ENCODE assay signal across 16 mouse cellular contexts in the genomic region with DNA sequence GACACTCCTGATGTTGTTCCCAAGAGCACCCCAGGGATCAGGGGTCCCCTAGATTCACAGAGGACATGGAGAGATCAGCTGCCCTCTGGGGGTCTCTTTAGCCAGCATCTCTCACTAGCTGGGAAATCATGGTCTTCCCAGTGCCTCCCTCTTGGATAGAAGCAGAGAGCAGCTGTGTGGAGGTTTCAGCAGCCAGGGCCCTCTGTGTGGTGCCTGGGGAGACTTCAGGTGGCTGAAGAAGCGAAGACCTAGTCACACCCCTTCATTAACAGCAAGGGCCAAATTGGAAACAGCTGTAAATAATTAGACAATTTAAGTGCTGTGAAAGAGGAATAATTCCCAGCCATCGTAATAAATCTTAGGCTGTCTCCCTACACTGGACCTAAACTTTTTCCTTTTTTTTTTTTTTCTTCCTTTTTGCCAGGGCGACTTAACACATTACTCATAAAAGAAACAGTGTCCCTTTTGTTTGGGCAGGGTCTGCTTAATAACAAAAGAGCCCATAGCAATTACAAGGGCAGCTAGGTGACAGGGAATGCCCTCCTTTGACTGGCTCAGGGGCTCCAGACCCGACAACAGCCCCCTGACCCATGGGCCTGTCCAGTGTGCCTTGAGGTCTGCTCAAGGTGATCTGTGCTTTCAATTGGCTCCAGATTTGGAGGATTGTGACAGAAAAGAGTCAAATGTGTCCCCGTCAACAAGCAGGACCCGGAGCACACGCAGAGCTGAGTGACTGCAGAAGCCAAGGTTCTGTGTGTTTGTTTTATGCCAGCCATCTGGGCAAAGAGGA.
"Had no signal": no experiment of that assay in that cellular context is flagged by ENCODE, and none has a peak within 500 bp of the region (broad histone marks: within the 10 kb centered on the region; RNA-seq: fewer than 3 reads in every experiment).

No protein-coding gene starts in this region.

- H3K9me3 ChIP-seq: liver, embryonic 13.5 days; lung, embryonic 15.5 days; midbrain, embryonic 12.5 days; neural tube, embryonic 15.5 days had no signal

- H3K36me3 ChIP-seq: liver, embryonic 13.5 days; lung, embryonic 15.5 days; midbrain, embryonic 12.5 days; neural tube, embryonic 15.5 days had no signal

- DNase-seq: kidney, adult 18-20 months; kidney, postnatal 10 days; kidney, postnatal 4 days; liver; liver, embryonic 13.5 days; liver, postnatal 0 days; lung, postnatal 14 days; right cerebral cortex, adult 18-20 months; right cerebral cortex, postnatal 25 days; thymus, postnatal 4 days had no signal

- H3K4me1 ChIP-seq: liver, embryonic 13.5 days; lung, embryonic 15.5 days; midbrain, embryonic 12.5 days; neural tube, embryonic 15.5 days had no signal

- ATAC-seq: liver, postnatal 0 days; midbrain, embryonic 16.5 days had no signal

- H3K9ac ChIP-seq: liver, embryonic 13.5 days; liver, postnatal 0 days; lung, embryonic 15.5 days; midbrain, embryonic 12.5 days; neural tube, embryonic 15.5 days had no signal

- H3K27me3 ChIP-seq: liver, embryonic 13.5 days; lung, embryonic 15.5 days; midbrain, embryonic 12.5 days; neural tube, embryonic 15.5 days had no signal

- H3K4me2 ChIP-seq: liver, embryonic 13.5 days; lung, embryonic 15.5 days; midbrain, embryonic 12.5 days; neural tube, embryonic 15.5 days had no signal

- H3K4me3 ChIP-seq: layer of hippocampus, adult 2 months; liver, embryonic 13.5 days; lung, embryonic 15.5 days; midbrain, embryonic 12.5 days; neural tube, embryonic 15.5 days had no signal

- H3K27ac ChIP-seq: layer of hippocampus, adult 2 months; liver, embryonic 13.5 days; lung, embryonic 15.5 days; midbrain, embryonic 12.5 days; neural tube, embryonic 15.5 days; stomach, postnatal 0 days had no signal
